Mouse (Mus musculus): ENCODE data around the gene Rgs8. TPM values are rescaled to one million over a fixed set of nuclear protein-coding genes. Genes with fewer than 3 reads are reported as not detected.

The Rgs8 gene
- total and polyA plus RNA-seq, 3 experiments = 0.06 TPM; not detected in 2

GRCm38 (mm10) chr1:153669086-153669485 is 16.3 kb downstream of the Rgs8 start:
- DNase-seq = no peak
- Histone ChIP-seq H3K79me2 (replicated peaks; ENCODE audit: control insufficient read depth, insufficient read depth, low read length) (no peaks in the 10 kb centered on the region), H3K36me3 (ENCODE audit: control insufficient read depth, insufficient read depth, low read length) (no peaks in the 10 kb centered on the region), H3K9ac (ENCODE audit: low read depth, low read length) (no peak overlapping the region), H3K4me1 (ENCODE audit: control insufficient read depth, insufficient read depth, low read length) (no peaks in the 10 kb centered on the region), H3K27me3 (ENCODE audit: control insufficient read depth, insufficient read depth, low read length) (no peaks in the 10 kb centered on the region), H3K4me3 (no peak overlapping the region), H3K27ac (no peak overlapping the region)
- 31% methylated on average over 7 of the region's 7 CpGs for WGBS
- intact Hi-C loops (cut with DNase I) = no loop called here
- no peak for TF ChIP-seq EP300 (IDR thresholded peaks at IDR 0.05; ENCODE audit: insufficient read depth, low read depth, low read length)
- TF ChIP-seq POLR2A (IDR thresholded peaks at IDR 0.05; ENCODE audit: insufficient read depth, low read depth, low read length) = no peak
- TF ChIP-seq CTCF (IDR thresholded peaks at IDR 0.05) = no peak

DNA sequence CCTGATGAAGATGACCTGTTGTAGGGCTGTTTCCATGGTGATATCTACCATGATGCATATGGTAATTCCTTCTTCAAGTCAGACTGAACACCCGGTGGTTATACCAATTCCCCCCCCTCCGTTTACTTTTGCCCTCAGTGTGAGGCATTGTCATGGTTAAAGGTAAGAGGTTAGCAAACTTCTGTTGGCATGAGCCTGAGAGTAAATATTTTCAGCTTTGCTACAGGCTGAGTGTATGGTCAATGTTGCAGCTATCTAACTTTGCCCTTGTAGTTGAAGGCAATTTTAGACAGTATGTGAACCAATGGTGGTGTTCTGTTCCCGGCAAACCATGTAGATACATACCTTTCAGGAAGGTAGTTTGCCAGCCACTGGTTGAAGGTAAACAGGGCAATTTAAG is 16.9 kb downstream of the Rgs8 start:
- WGBS = 74% methylated on average over 3 of the region's 3 CpGs
- intact Hi-C loops (cut with DNase I) = no loop called here
- no peak for TF ChIP-seq CTCF (IDR thresholded peaks at IDR 0.05)
- no peak for TF ChIP-seq EP300 (IDR thresholded peaks at IDR 0.05; ENCODE audit: insufficient read depth, low read depth, low read length)
- no peak for TF ChIP-seq POLR2A (IDR thresholded peaks at IDR 0.05; ENCODE audit: insufficient read depth, low read depth, low read length)
- Histone ChIP-seq H3K4me1 (ENCODE audit: control insufficient read depth, insufficient read depth, low read length) (no peaks in the 10 kb centered on the region), H3K4me3 (no peak overlapping the region), H3K36me3 (ENCODE audit: control insufficient read depth, insufficient read depth, low read length) (no peaks in the 10 kb centered on the region), H3K79me2 (replicated peaks; ENCODE audit: control insufficient read depth, insufficient read depth, low read length) (no peaks in the 10 kb centered on the region), H3K27ac (no peak overlapping the region), H3K9ac (ENCODE audit: low read depth, low read length) (no peak overlapping the region), H3K27me3 (ENCODE audit: control insufficient read depth, insufficient read depth, low read length) (no peaks in the 10 kb centered on the region)
- DNase-seq = no peak

GRCm38 (mm10) chr1:153671352-153671751 is 18.5 kb downstream of the Rgs8 start:
- H3K4me1 ChIP-seq (ENCODE audit: control insufficient read depth, insufficient read depth, low read length) = no peaks in the 10 kb centered on the region
- no peaks in the 10 kb centered on the region for H3K36me3 ChIP-seq (ENCODE audit: control insufficient read depth, insufficient read depth, low read length)
- intact Hi-C loops (cut with DNase I) = no loop called here
- H3K27me3 ChIP-seq (ENCODE audit: control insufficient read depth, insufficient read depth, low read length) = no peaks in the 10 kb centered on the region
- TF ChIP-seq CTCF (IDR thresholded peaks at IDR 0.05) (no peak), POLR2A (IDR thresholded peaks at IDR 0.05; ENCODE audit: insufficient read depth, low read depth, low read length) (no peak), EP300 (IDR thresholded peaks at IDR 0.05; ENCODE audit: insufficient read depth, low read depth, low read length) (no peak)
- no peak overlapping the region for H3K27ac ChIP-seq
- H3K9ac ChIP-seq (ENCODE audit: low read depth, low read length) = no peak overlapping the region
- no peaks in the 10 kb centered on the region for H3K79me2 ChIP-seq (replicated peaks; ENCODE audit: control insufficient read depth, insufficient read depth, low read length)
- 94% methylated on average over 3 of the region's 3 CpGs for WGBS
- no peak overlapping the region for H3K4me3 ChIP-seq
- DNase-seq = no peak

DNA sequence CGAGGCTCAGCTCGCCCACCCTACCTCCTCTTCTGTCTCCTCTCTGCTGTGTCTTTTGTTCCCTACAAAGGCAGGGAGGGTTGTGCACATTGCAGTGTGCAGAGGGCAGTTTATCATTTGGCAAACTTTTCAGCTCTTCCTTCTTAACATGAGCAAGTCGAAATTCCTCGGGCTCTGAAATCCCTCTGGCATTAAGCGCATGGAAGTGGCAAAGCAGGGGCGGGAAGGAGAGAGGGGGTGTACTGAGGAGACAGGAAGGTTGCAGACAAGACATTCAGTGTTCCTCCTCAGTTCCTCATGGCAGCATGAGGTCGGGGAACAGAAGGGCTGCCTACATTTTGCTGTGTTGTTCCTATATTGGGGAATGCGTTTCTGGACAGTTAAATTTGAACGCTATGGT is 19.9 kb downstream of the Rgs8 start:
- Histone ChIP-seq H3K36me3 (ENCODE audit: control insufficient read depth, insufficient read depth, low read length) (no peaks in the 10 kb centered on the region), H3K9ac (ENCODE audit: low read depth, low read length) (no peak overlapping the region), H3K27ac (no peak overlapping the region), H3K79me2 (replicated peaks; ENCODE audit: control insufficient read depth, insufficient read depth, low read length) (no peaks in the 10 kb centered on the region), H3K4me1 (ENCODE audit: control insufficient read depth, insufficient read depth, low read length) (no peaks in the 10 kb centered on the region), H3K27me3 (ENCODE audit: control insufficient read depth, insufficient read depth, low read length) (no peaks in the 10 kb centered on the region), H3K4me3 (no peak overlapping the region)
- no peak for DNase-seq
- intact Hi-C loops (cut with DNase I) = no loop called here
- TF ChIP-seq EP300 (IDR thresholded peaks at IDR 0.05; ENCODE audit: insufficient read depth, low read depth, low read length) (no peak), POLR2A (IDR thresholded peaks at IDR 0.05; ENCODE audit: insufficient read depth, low read depth, low read length) (no peak), CTCF (IDR thresholded peaks at IDR 0.05) (no peak)
- 52% methylated on average over 9 of the region's 9 CpGs for WGBS

GRCm38 (mm10) chr1:153673900-153674299 is 21.1 kb downstream of the Rgs8 start:
- intact Hi-C loops (cut with DNase I) = no loop called here

DNA sequence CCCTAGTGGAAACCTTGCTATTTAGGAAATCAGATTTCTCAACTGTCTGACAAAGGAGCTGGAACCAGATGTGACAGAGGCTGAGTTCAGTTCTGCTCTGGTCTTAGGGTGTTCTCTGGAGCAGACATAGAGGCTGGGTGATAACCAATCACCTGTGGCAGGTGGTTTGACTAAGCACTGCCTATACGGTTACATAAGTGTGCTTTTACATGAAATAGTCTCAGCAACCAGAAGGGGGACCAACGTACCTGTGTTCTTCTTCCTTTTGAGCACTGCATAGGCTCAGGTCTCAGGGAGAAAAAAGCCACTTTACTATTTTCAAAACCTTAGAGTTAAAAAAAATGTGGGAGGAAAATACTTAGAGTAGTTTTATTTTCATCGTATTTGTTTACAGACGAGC is 22.8 kb downstream of the Rgs8 start:
- no peak overlapping the region for H3K4me3 ChIP-seq
- intact Hi-C loops (cut with DNase I) = no loop called here
- H3K27ac ChIP-seq = no peak overlapping the region
- TF ChIP-seq POLR2A (IDR thresholded peaks at IDR 0.05; ENCODE audit: insufficient read depth, low read depth, low read length) (no peak), EP300 (IDR thresholded peaks at IDR 0.05; ENCODE audit: insufficient read depth, low read depth, low read length) (no peak), CTCF (IDR thresholded peaks at IDR 0.05) (no peak)
- no peak for DNase-seq
- 86% methylated on average over 4 of the region's 4 CpGs for WGBS
- no peaks in the 10 kb centered on the region for H3K4me1 ChIP-seq (ENCODE audit: control insufficient read depth, insufficient read depth, low read length)
- no peak overlapping the region for H3K9ac ChIP-seq (ENCODE audit: low read depth, low read length)
- no peaks in the 10 kb centered on the region for H3K27me3 ChIP-seq (ENCODE audit: control insufficient read depth, insufficient read depth, low read length)
- no peaks in the 10 kb centered on the region for H3K36me3 ChIP-seq (ENCODE audit: control insufficient read depth, insufficient read depth, low read length)
- H3K79me2 ChIP-seq (replicated peaks; ENCODE audit: control insufficient read depth, insufficient read depth, low read length) = no peaks in the 10 kb centered on the region

More at GRCm38 (mm10) chr1:153673900-153674299, 21.1 kb downstream of the Rgs8 start:
- DNase-seq = no peak
- Histone ChIP-seq H3K27ac (no peak overlapping the region), H3K9ac (ENCODE audit: low read depth, low read length) (no peak overlapping the region), H3K36me3 (ENCODE audit: control insufficient read depth, insufficient read depth, low read length) (no peaks in the 10 kb centered on the region), H3K27me3 (ENCODE audit: control insufficient read depth, insufficient read depth, low read length) (no peaks in the 10 kb centered on the region), H3K4me3 (no peak overlapping the region), H3K4me1 (ENCODE audit: control insufficient read depth, insufficient read depth, low read length) (no peaks in the 10 kb centered on the region), H3K79me2 (replicated peaks; ENCODE audit: control insufficient read depth, insufficient read depth, low read length) (no peaks in the 10 kb centered on the region)
- TF ChIP-seq POLR2A (IDR thresholded peaks at IDR 0.05; ENCODE audit: insufficient read depth, low read depth, low read length) (no peak), EP300 (IDR thresholded peaks at IDR 0.05; ENCODE audit: insufficient read depth, low read depth, low read length) (no peak), CTCF (IDR thresholded peaks at IDR 0.05) (no peak)
- 34% methylated on average over 12 of the region's 12 CpGs for WGBS
